Mouse (Mus musculus) neural tube, embryonic 14.5 days (tissue): Measurements from ENCODE around the gene Slc25a53. TPM values are rescaled to one million over a fixed set of nuclear protein-coding genes. Genes with fewer than 3 reads are reported as not detected.

Experiments
- polyA plus RNA-seq: library from polyadenylated mRNA; unstranded; fragments of >200 nt; fragmentation: Nextera tagmentation; extraction: Ambion mirVana; gene quantifications from 2 replicates; pipeline ENCODE4 v1.2.1, GENCODE M21; 2014

Slc25a53 gene
- polyA plus RNA-seq, 1 experiment from 2014 or later = 15.1 TPM

Other genes starting within 250 kb of the Slc25a53 start
- 7.3 and 22.5 TPM in 2 replicates for gene Plp1, start 215.6 kb downstream of the Slc25a53 start, polyA plus RNA-seq
- gene Rab9b, start 169.5 kb downstream of the Slc25a53 start, polyA plus RNA-seq = 29.1 and 29.8 TPM in 2 replicates
- not detected in 2 replicates for gene H2bfm, start 111.0 kb downstream of the Slc25a53 start, polyA plus RNA-seq
- gene Tmsb15b2, start 62.8 kb downstream of the Slc25a53 start, polyA plus RNA-seq = 105 and 112 TPM in 2 replicates
- 12.4 and 12.6 TPM in 2 replicates for gene Tmsb15l, start 61.4 kb downstream of the Slc25a53 start, polyA plus RNA-seq
- 40.9 and 45.1 TPM in 2 replicates for gene Tmsb15b1, start 61.4 kb downstream of the Slc25a53 start, polyA plus RNA-seq
- 366 and 415 TPM in 2 replicates for gene Zcchc18, start 45.1 kb downstream of the Slc25a53 start, polyA plus RNA-seq
- 9.8 and 11.3 TPM in 2 replicates for gene Fam199x, start 11.3 kb upstream of the Slc25a53 start, polyA plus RNA-seq
- not detected in 2 replicates for gene Esx1, start 83.8 kb upstream of the Slc25a53 start, polyA plus RNA-seq